Mouse (Mus musculus) erythroblast, embryonic 14.5 days (primary cell): ENCODE results near the gene Olfr819.
"Not testable (repeated sequence)": the region's sequence is repeated elsewhere in the genome, so short reads cannot be mapped to it uniquely, and the experiment has no call there.

ENCODE experiments used
- GATA1 ChIP-seq: IDR thresholded peaks from 2 replicates; pipeline ENCODE4 v1.6.1; 2012; ENCODE audit warnings: low read length, inconsistent platforms, mixed read lengths
- TAL1 ChIP-seq: IDR thresholded peaks from 3 replicates; pipeline ENCODE4 v1.6.1; 2012; ENCODE audit warnings: low read length, inconsistent platforms, mixed read lengths

DNA sequence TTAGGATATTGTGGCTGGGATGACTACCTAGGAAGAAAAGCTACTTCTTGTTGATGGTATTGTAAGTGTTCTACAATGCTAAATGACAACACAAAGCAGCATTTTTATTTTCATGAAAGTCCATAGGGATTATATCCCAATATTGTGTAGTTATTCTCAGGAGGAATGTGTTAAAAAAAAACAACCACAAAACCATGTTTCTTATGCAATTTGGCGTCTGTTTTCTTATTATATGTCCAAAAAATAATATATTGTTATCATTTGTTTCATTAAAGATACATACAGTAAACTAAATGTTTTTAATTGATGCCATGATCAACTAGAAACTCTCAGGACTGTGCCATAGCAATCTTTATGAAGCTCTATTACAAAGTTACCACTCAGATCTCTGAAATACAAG, 17.9 kb upstream of the Olfr819 start, which contains the start of gene Gm10310:
- TF ChIP-seq TAL1, GATA1: not testable (repeated sequence)
